Mouse (Mus musculus): ENCODE results near the gene Tgfb3. TPM values are rescaled to one million over a fixed set of nuclear protein-coding genes. Genes with fewer than 3 reads are reported as not detected.

Gene Tgfb3
- polyA plus RNA-seq, 1 experiment from 2014 or later = 14.7 TPM

DNA sequence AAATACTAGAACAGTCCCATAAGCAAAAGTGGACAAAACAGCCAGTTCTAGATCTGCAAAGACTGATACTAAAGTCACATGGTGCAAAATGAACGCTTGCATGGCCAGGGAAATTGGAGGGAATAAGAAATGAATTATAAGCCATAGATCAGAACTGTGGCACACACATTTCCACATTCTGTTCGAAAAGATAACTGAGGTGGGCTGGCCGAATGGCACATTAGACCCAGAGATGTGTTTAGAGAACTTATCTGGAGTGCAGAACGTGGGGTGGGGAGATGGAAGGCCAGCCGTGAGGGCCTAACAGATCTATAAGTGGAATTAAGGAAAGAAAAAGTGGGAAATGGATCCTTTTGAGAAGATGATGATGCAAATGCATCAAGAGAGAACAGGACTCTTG lies 27.4 kb downstream of the Tgfb3 start:
- no peaks in the 10 kb centered on the region for H3K4me1 ChIP-seq (replicated peaks; ENCODE audit: control insufficient read depth, insufficient read depth, low read length)
- WGBS = 72% methylated on average over 5 of the region's 5 CpGs
- ATAC-seq (replicated peaks; ENCODE audit: low FRiP score) = 0 out of 2 replicates have a peak, but pooled peaks have one; percentile 31
- H3K9ac ChIP-seq (ENCODE audit: low read depth, low read length) = no peak overlapping the region
- no peaks in the 10 kb centered on the region for H3K36me3 ChIP-seq (ENCODE audit: control insufficient read depth, insufficient read depth, low read length)
- no peak overlapping the region for H3K27ac ChIP-seq (ENCODE audit: low read depth, low read length)
- H3K27me3 ChIP-seq (replicated peaks; ENCODE audit: control insufficient read depth, insufficient read depth, low read length) = no peaks in the 10 kb centered on the region
- no peak overlapping the region for H3K4me3 ChIP-seq (ENCODE audit: low read depth, low read length)
- H3K4me2 ChIP-seq = no peak overlapping the region
- no peak for DNase-seq (ENCODE audit: low spot score)
- no peaks in the 10 kb centered on the region for H3K9me3 ChIP-seq (ENCODE audit: control insufficient read depth, low read length)

- Histone ChIP-seq H3K27me3 (replicated peaks; ENCODE audit: control insufficient read depth, insufficient read depth, low read length) (no peaks in the 10 kb centered on the region), H3K9ac (ENCODE audit: low read depth, low read length) (no peak overlapping the region), H3K9me3 (ENCODE audit: control insufficient read depth, low read length) (no peaks in the 10 kb centered on the region), H3K36me3 (ENCODE audit: control insufficient read depth, insufficient read depth, low read length) (no peaks in the 10 kb centered on the region), H3K27ac (ENCODE audit: low read depth, low read length) (no peak overlapping the region), H3K4me3 (ENCODE audit: low read depth, low read length) (no peak overlapping the region), H3K4me2 (no peak overlapping the region), H3K4me1 (replicated peaks; ENCODE audit: control insufficient read depth, insufficient read depth, low read length) (no peaks in the 10 kb centered on the region)
- ATAC-seq (replicated peaks; ENCODE audit: low FRiP score) = no peak
- DNase-seq (ENCODE audit: low spot score) = no peak
- WGBS = 88% methylated on average over 6 of the region's 6 CpGs
Measured at GRCm38 (mm10) chr12:86049813-86050212, 29.0 kb downstream of the Tgfb3 start.

- peaks cover 4% of the 10 kb centered on the region; the same call in 1 of the 2 replicates for H3K9me3 ChIP-seq (ENCODE audit: control insufficient read depth, low read length)
- WGBS = 68% methylated on average over 8 of the region's 8 CpGs
Measured at GRCm38 (mm10) chr12:86047376-86047775, 31.5 kb downstream of the Tgfb3 start.

GRCm38 (mm10) chr12:86046776-86047175 lies 32.1 kb downstream of the Tgfb3 start:
- Histone ChIP-seq H3K4me2 (no peak overlapping the region), H3K9me3 (ENCODE audit: control insufficient read depth, low read length) (peaks cover 4% of the 10 kb centered on the region; the same call in 1 of the 2 replicates), H3K4me3 (ENCODE audit: low read depth, low read length) (no peak overlapping the region), H3K4me1 (replicated peaks; ENCODE audit: control insufficient read depth, insufficient read depth, low read length) (no peaks in the 10 kb centered on the region), H3K9ac (ENCODE audit: low read depth, low read length) (no peak overlapping the region), H3K27me3 (replicated peaks; ENCODE audit: control insufficient read depth, insufficient read depth, low read length) (no peaks in the 10 kb centered on the region), H3K36me3 (ENCODE audit: control insufficient read depth, insufficient read depth, low read length) (peaks cover 7% of the 10 kb centered on the region; the same call in 1 of the 2 replicates), H3K27ac (ENCODE audit: low read depth, low read length) (no peak overlapping the region)
- no peak for DNase-seq (ENCODE audit: low spot score)
- no peak for ATAC-seq (replicated peaks; ENCODE audit: low FRiP score)
- WGBS = 92% methylated on average over 2 of the region's 2 CpGs

More at GRCm38 (mm10) chr12:86047376-86047775, 31.5 kb downstream of the Tgfb3 start:
- Histone ChIP-seq H3K4me3 (ENCODE audit: low read depth, low read length) (no peak overlapping the region), H3K4me1 (replicated peaks; ENCODE audit: control insufficient read depth, insufficient read depth, low read length) (no peaks in the 10 kb centered on the region), H3K4me2 (no peak overlapping the region), H3K9ac (ENCODE audit: low read depth, low read length) (no peak overlapping the region), H3K27me3 (replicated peaks; ENCODE audit: control insufficient read depth, insufficient read depth, low read length) (no peaks in the 10 kb centered on the region), H3K36me3 (ENCODE audit: control insufficient read depth, insufficient read depth, low read length) (peaks cover 7% of the 10 kb centered on the region; the same call in 1 of the 2 replicates), H3K27ac (ENCODE audit: low read depth, low read length) (no peak overlapping the region)
- ATAC-seq (replicated peaks; ENCODE audit: low FRiP score) (no peak), DNase-seq (ENCODE audit: low spot score) (no peak)

GRCm38 (mm10) chr12:86046141-86046540 lies 32.7 kb downstream of the Tgfb3 start:
- H3K4me3 ChIP-seq (ENCODE audit: low read depth, low read length) = no peak overlapping the region
- no peak for ATAC-seq (replicated peaks; ENCODE audit: low FRiP score)
- WGBS = 78% methylated on average over 5 of the region's 5 CpGs

GRCm38 (mm10) chr12:86039751-86040150 lies 39.1 kb downstream of the Tgfb3 start:
- Histone ChIP-seq H3K36me3 (ENCODE audit: control insufficient read depth, insufficient read depth, low read length) (peaks cover 7% of the 10 kb centered on the region; the same call in 1 of the 2 replicates), H3K4me1 (replicated peaks; ENCODE audit: control insufficient read depth, insufficient read depth, low read length) (no peaks in the 10 kb centered on the region), H3K27me3 (replicated peaks; ENCODE audit: control insufficient read depth, insufficient read depth, low read length) (no peaks in the 10 kb centered on the region), H3K4me3 (ENCODE audit: low read depth, low read length) (no peak overlapping the region), H3K4me2 (no peak overlapping the region), H3K27ac (ENCODE audit: low read depth, low read length) (no peak overlapping the region), H3K9me3 (ENCODE audit: control insufficient read depth, low read length) (peaks cover 4% of the 10 kb centered on the region; the same call in 1 of the 2 replicates), H3K9ac (ENCODE audit: low read depth, low read length) (no peak overlapping the region)
- WGBS = 84% methylated on average over 6 of the region's 6 CpGs
- DNase-seq (ENCODE audit: low spot score) = no peak
- ATAC-seq (replicated peaks; ENCODE audit: low FRiP score) = no peak

More at GRCm38 (mm10) chr12:86046141-86046540, 32.7 kb downstream of the Tgfb3 start:
- no peak overlapping the region for H3K4me2 ChIP-seq
- no peaks in the 10 kb centered on the region for H3K4me1 ChIP-seq (replicated peaks; ENCODE audit: control insufficient read depth, insufficient read depth, low read length)
- no peak for DNase-seq (ENCODE audit: low spot score)
- H3K27me3 ChIP-seq (replicated peaks; ENCODE audit: control insufficient read depth, insufficient read depth, low read length) = no peaks in the 10 kb centered on the region
- peaks cover 4% of the 10 kb centered on the region; the same call in 1 of the 2 replicates for H3K9me3 ChIP-seq (ENCODE audit: control insufficient read depth, low read length)
- H3K9ac ChIP-seq (ENCODE audit: low read depth, low read length) = no peak overlapping the region
- H3K27ac ChIP-seq (ENCODE audit: low read depth, low read length) = no peak overlapping the region
- peaks cover 7% of the 10 kb centered on the region; the same call in 1 of the 2 replicates for H3K36me3 ChIP-seq (ENCODE audit: control insufficient read depth, insufficient read depth, low read length)

DNA sequence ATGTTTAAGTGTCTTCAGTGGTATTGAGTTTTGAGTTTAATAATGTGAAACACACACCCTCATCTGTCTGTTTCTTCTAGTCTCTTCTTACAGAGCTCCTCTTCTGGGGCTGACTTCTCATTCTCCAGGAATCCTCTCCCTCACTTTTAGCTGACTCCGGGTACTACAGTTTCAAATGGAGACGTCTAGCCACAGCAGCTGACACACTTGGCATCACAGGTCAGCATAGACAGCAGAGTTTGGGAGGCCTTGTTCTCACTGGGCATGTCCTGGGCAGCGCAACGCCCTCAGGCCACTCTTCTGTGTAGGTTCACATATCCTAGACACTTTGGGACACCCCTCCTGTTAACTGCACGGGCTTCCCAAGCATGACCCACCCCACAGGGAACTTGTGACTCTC lies 39.8 kb downstream of the Tgfb3 start:
- ATAC-seq (replicated peaks; ENCODE audit: low FRiP score) = no peak
- Histone ChIP-seq H3K9me3 (ENCODE audit: control insufficient read depth, low read length) (peaks cover 4% of the 10 kb centered on the region; the same call in 1 of the 2 replicates), H3K4me1 (replicated peaks; ENCODE audit: control insufficient read depth, insufficient read depth, low read length) (0 out of 2 replicates have a peak, but pooled peaks cover 1% of the 10 kb centered on the region), H3K36me3 (ENCODE audit: control insufficient read depth, insufficient read depth, low read length) (peaks cover 7% of the 10 kb centered on the region; the same call in 1 of the 2 replicates), H3K4me2 (no peak overlapping the region), H3K27me3 (replicated peaks; ENCODE audit: control insufficient read depth, insufficient read depth, low read length) (no peaks in the 10 kb centered on the region), H3K9ac (ENCODE audit: low read depth, low read length) (no peak overlapping the region), H3K27ac (ENCODE audit: low read depth, low read length) (no peak overlapping the region), H3K4me3 (ENCODE audit: low read depth, low read length) (no peak overlapping the region)
- 85% methylated on average over 5 of the region's 5 CpGs for WGBS
- no peak for DNase-seq (ENCODE audit: low spot score)

DNA sequence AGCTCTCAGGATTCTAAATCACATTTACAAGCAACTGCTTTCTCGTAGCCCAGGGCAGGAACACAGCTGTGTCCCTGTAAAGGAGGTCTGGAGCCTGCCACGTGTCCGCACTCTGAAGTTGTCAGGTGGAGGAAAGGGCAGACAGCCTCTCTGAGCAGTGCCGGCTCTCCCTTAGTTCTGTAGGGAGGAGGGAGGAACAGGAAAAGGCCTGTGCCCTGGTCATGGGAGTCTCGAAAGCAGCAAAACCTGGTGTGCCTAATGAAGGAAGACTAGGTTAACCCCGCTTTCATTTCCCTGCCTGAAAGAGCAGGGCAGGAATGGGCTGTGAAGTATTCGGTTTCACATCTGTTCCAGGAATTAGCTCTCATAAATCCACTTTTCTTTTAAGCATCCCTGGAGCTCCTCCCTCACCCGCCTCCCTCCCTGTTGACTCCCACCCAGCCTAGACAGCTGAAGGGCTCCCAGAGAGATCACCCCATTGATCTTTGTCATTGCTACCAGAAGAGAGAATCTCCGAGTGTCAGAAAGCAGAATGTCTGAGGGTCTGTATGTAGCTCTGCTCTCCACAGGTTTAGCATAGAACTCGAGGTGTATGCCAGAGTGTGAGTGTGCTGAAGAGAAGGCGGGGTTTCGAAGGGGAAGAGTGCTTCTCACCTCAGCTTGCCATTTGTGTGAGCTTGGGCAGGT lies 41.5 kb downstream of the Tgfb3 start:
- H3K4me2 ChIP-seq = no peak overlapping the region
- DNase-seq (ENCODE audit: low spot score) = no peak
- H3K4me1 ChIP-seq (replicated peaks; ENCODE audit: control insufficient read depth, insufficient read depth, low read length) = peaks cover 5% of the 10 kb centered on the region
- no peak overlapping the region for H3K27ac ChIP-seq (ENCODE audit: low read depth, low read length)
- ATAC-seq (replicated peaks; ENCODE audit: low FRiP score) = no peak
- H3K36me3 ChIP-seq (ENCODE audit: control insufficient read depth, insufficient read depth, low read length) = no peaks in the 10 kb centered on the region
- H3K4me3 ChIP-seq (ENCODE audit: low read depth, low read length) = no peak overlapping the region
- H3K27me3 ChIP-seq (replicated peaks; ENCODE audit: control insufficient read depth, insufficient read depth, low read length) = no peaks in the 10 kb centered on the region
- 50% methylated on average over 12 of the region's 12 CpGs for WGBS
- no peak overlapping the region for H3K9ac ChIP-seq (ENCODE audit: low read depth, low read length)
- H3K9me3 ChIP-seq (ENCODE audit: control insufficient read depth, low read length) = no peaks in the 10 kb centered on the region

Measured in liver, embryonic 11.5 days (tissue).